Mouse (Mus musculus) thymus, adult 2 months (tissue): ENCODE data around the gene Hmg20b. TPM values are rescaled to one million over a fixed set of nuclear protein-coding genes. Genes with fewer than 3 reads are reported as not detected.

Source experiments
- DNase-seq: peaks from one replicate; pipeline ENCODE4 v3.0.0; 2021
- H3K27ac ChIP-seq: fragments of 200-500 bp; 2 replicates; pipeline ENCODE4 v1.5.1; 2012; ENCODE audit warnings: low read length, control low read depth; ENCODE audit not compliant: control insufficient read depth, insufficient read depth
- H3K27me3 ChIP-seq: fragments of 200-500 bp; 2 replicates; pipeline ENCODE4 v1.6.1; 2012; ENCODE audit warnings: mild to moderate bottlenecking, low read length, moderate library complexity, mixed read lengths; ENCODE audit not compliant: control insufficient read depth, insufficient read depth
- H3K36me3 ChIP-seq: fragments of 200-500 bp; 2 replicates; pipeline ENCODE4 v1.6.1; 2012; ENCODE audit warnings: mild to moderate bottlenecking, low read length, moderate library complexity; ENCODE audit not compliant: control insufficient read depth, insufficient read depth
- H3K4me1 ChIP-seq: fragments of 200-500 bp; replicated peaks from 2 replicates; pipeline ENCODE4 v1.6.1; 2012; ENCODE audit warnings: low read length; ENCODE audit not compliant: control insufficient read depth, insufficient read depth
- H3K4me3 ChIP-seq: fragments of 200-500 bp; 2 replicates; pipeline ENCODE4 v1.5.1; 2012; ENCODE audit warnings: mild to moderate bottlenecking, low read length, control low read depth, moderate library complexity; ENCODE audit not compliant: control insufficient read depth, insufficient read depth
- CTCF ChIP-seq: fragments of 200-500 bp; IDR thresholded peaks from 2 replicates; pipeline ENCODE4 v1.5.1; 2012; ENCODE audit warnings: mild to moderate bottlenecking, control low read depth, low read length, moderate library complexity, borderline replicate concordance; ENCODE audit not compliant: control insufficient read depth, poor library complexity, insufficient read depth; ENCODE audit errors: extremely low read depth
- POLR2A ChIP-seq: fragments of 200-500 bp; IDR thresholded peaks from 2 replicates; pipeline ENCODE4 v1.6.1; 2012; ENCODE audit warnings: mild to moderate bottlenecking, low read length, control low read depth, moderate library complexity; ENCODE audit not compliant: control insufficient read depth, poor library complexity, insufficient read depth; ENCODE audit errors: extremely low read depth
- WGBS: fragments of 180-500 bp; shearing (Covaris S2); methylation state at CpG from one replicate; pipeline ENCODE4 v1.1.7; 2018; 5-methylcytosine and 5-hydroxymethylcytosine counted together
- polyA plus RNA-seq: library from polyadenylated mRNA; depleted of rRNA; stranded (reverse); fragments of >200 nt; gene quantifications from 2 replicates; pipeline ENCODE4 v1.2.3, GENCODE M21; 2012

The Hmg20b gene
- polyA plus RNA-seq, 1 experiment, result 199 TPM

- H3K27me3 ChIP-seq, result no peaks in the 10 kb centered on the region
- H3K27ac ChIP-seq, result no peak overlapping the region
- H3K4me1 ChIP-seq, result peaks cover 29% of the 10 kb centered on the region
- no peak overlapping the region for H3K4me3 ChIP-seq
- TF ChIP-seq CTCF (no peak), POLR2A (no peak)
- WGBS, result 95% methylated on average over 21 of the region's 21 CpGs
- H3K36me3 ChIP-seq, result peaks cover 63% of the 10 kb centered on the region
- DNase-seq, result no peak
Measured at GRCm38 (mm10) chr10:81306837-81307682, 43.2 kb downstream of the Hmg20b start.

GRCm38 (mm10) chr10:81306173-81306668 is 44.1 kb downstream of the Hmg20b start:
- no peak for DNase-seq
- Histone ChIP-seq H3K27me3 (no peaks in the 10 kb centered on the region), H3K27ac (no peak overlapping the region), H3K4me1 (peaks cover 36% of the 10 kb centered on the region), H3K36me3 (peaks cover 56% of the 10 kb centered on the region), H3K4me3 (no peak overlapping the region)
- WGBS, result 99% methylated on average over 12 of the region's 12 CpGs
- no peak for TF ChIP-seq POLR2A
- no peak for TF ChIP-seq CTCF

DNA sequence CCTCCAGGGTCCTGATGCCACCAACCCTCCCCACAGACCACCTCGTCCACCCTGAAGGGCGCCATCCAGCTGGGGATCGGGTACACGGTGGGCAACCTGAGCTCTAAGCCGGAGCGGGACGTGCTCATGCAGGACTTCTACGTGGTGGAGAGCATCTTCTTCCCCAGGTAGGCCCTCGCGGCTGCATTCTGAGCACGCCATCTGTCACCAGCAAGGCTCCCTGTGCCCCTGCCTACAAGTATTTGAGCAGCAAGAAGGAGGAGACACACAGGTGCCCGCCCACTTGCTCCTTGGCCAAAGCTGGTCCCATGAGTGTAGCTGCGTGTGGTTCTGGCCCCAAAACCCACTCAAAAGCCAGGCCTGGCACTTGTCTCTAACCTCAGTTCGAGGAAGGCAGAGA is 44.6 kb downstream of the Hmg20b start:
- Histone ChIP-seq H3K4me1 (peaks cover 42% of the 10 kb centered on the region), H3K4me3 (no peak overlapping the region), H3K27me3 (no peaks in the 10 kb centered on the region), H3K27ac (no peak overlapping the region), H3K36me3 (peaks cover 51% of the 10 kb centered on the region)
- 94% methylated on average over 14 of the region's 14 CpGs for WGBS
- TF ChIP-seq POLR2A, result no peak
- no peak for TF ChIP-seq CTCF
- DNase-seq, result no peak

GRCm38 (mm10) chr10:81304597-81305238 is 45.6 kb downstream of the Hmg20b start:
- DNase-seq, result peak; percentile 69
- TF ChIP-seq CTCF (peak; percentile 91; the same call in 1 of the 2 replicates), POLR2A (no peak)
- 28% methylated on average over 8 of the region's 9 CpGs for WGBS
- Histone ChIP-seq H3K4me3 (no peak overlapping the region), H3K27ac (no peak overlapping the region), H3K27me3 (no peaks in the 10 kb centered on the region), H3K36me3 (peaks cover 41% of the 10 kb centered on the region), H3K4me1 (peaks cover 51% of the 10 kb centered on the region)

DNA sequence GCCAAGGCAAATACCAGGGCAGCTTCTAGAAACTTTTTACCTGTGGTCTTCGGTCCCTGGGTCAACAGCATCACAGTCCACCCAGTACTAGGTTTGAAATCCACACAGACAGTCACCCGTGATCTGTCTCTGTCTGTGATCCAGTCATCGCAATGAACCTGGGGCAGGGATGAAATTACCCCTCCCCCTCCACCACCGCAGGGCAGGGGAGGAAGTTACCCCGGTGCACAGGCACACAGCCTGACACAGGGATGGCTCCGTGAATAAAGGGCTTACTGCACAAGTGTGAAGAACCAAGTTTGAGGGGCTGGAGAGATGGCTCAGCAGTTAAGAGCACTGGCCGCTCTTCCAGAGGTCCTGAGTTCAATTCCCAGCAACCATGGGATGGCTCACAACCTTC is 46.5 kb downstream of the Hmg20b start:
- Histone ChIP-seq H3K27me3 (no peaks in the 10 kb centered on the region), H3K4me3 (no peak overlapping the region), H3K36me3 (peaks cover 32% of the 10 kb centered on the region), H3K27ac (peak overlapping the region; percentile 37), H3K4me1 (peaks cover 61% of the 10 kb centered on the region)
- TF ChIP-seq POLR2A, result no peak
- no peak for TF ChIP-seq CTCF
- peak; percentile 74 for DNase-seq
- WGBS, result 17% methylated on average over 7 of the region's 7 CpGs

DNA sequence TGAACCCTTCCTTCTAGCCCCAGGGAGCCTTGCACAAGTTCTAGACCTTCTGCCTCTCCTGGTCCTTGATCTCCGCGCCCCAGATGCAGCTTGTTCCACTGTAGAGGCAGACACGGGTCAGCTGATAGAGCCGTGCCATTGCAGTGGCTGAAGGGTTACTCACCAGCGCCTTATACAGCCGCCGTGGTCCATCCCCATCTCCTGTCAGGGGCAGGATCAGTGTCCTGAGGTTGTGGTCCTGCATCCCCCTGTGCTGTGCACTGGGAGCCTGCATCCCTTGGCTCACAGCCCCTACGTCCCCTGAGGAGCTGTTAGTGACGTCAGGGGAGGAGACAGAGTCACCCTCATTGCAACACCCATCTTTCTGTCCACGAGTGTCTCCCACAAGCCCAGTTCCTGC is 47.0 kb downstream of the Hmg20b start:
- Histone ChIP-seq H3K27me3 (no peaks in the 10 kb centered on the region), H3K4me3 (0 out of 2 replicates have a peak overlapping the region, but pooled peaks have one; percentile 1), H3K4me1 (peaks cover 66% of the 10 kb centered on the region), H3K27ac (peak overlapping the region; percentile 12; the same call in 1 of the 2 replicates), H3K36me3 (peaks cover 26% of the 10 kb centered on the region)
- WGBS, result 26% methylated on average over 10 of the region's 10 CpGs
- DNase-seq, result no peak
- TF ChIP-seq CTCF (0 out of 2 replicates have a peak, but pooled peaks have one; percentile 31), POLR2A (no peak)
